10 mouse cellular contexts compared by ENCODE assay signal in genomic region chr11:49084875-49085274, GRCm38 (mm10). TPM values are rescaled to one million over a fixed set of nuclear protein-coding genes. Genes with fewer than 3 reads are reported as not detected.
DNase-seq lines count a peak whose midpoint lies in the region; TF ChIP-seq lines count a peak whose summit lies in the region.
"Had no signal": no experiment of that assay in that cellular context is flagged by ENCODE, and none has a peak within 500 bp of the region (broad histone marks: within the 10 kb centered on the region; RNA-seq: fewer than 3 reads in every experiment).

No protein-coding gene starts in this region.

- no peaks in the 10 kb centered on the region for H3K79me2 ChIP-seq in heart, adult 2 months (replicated peaks; ENCODE audit: control insufficient read depth, insufficient read depth, low read length)
- H3K79me2 ChIP-seq in macrophage (ENCODE audit: inconsistent target) = peaks cover 69% of the 10 kb centered on the region

- WGBS in heart, adult 2 months = 29% methylated on average over 3 of the region's 3 CpGs
- 5% methylated on average over 3 of the region's 3 CpGs for WGBS in macrophage (ENCODE audit: missing documents)
- WGBS in heart, embryonic 10.5 days = 29% methylated on average over 3 of the region's 3 CpGs

- H3K27ac ChIP-seq in heart, adult 2 months = peak overlapping the region; percentile 32; the same call in 1 of the 2 replicates
- no peak overlapping the region for H3K27ac ChIP-seq in cortical plate, adult 2 months (ENCODE audit: insufficient read depth, low read length)
- peak overlapping the region; percentile 51 for H3K27ac ChIP-seq in macrophage
- H3K27ac ChIP-seq in heart, embryonic 10.5 days = no peak overlapping the region
- H3K27ac ChIP-seq: limb, embryonic 10.5 days had no signal

- H3K36me3 ChIP-seq in heart, adult 2 months (ENCODE audit: control insufficient read depth, insufficient read depth, low read length) = peaks cover 14% of the 10 kb centered on the region
- H3K36me3 ChIP-seq in macrophage (ENCODE audit: inconsistent target) = no peaks in the 10 kb centered on the region
- H3K36me3 ChIP-seq in heart, embryonic 10.5 days = no peaks in the 10 kb centered on the region
- H3K36me3 ChIP-seq: G1E; limb, embryonic 10.5 days had no signal

- no peak overlapping the region for H3K4me3 ChIP-seq in heart, adult 2 months
- H3K4me3 ChIP-seq in cortical plate, adult 2 months (ENCODE audit: insufficient read depth, low read length) = no peak overlapping the region
- H3K4me3 ChIP-seq in macrophage (ENCODE audit: inconsistent target) = no peak overlapping the region
- no peak overlapping the region for H3K4me3 ChIP-seq in heart, embryonic 10.5 days
- H3K4me3 ChIP-seq: limb, embryonic 10.5 days had no signal

- 0 out of 2 replicates have a peak, but pooled peaks have one; percentile 20 for TF ChIP-seq EP300 in heart, adult 2 months (IDR thresholded peaks at IDR 0.05; ENCODE audit: insufficient read depth, low read depth, low read length)

- H3K9ac ChIP-seq in heart, adult 2 months (ENCODE audit: low read depth, low read length) = peak overlapping the region; percentile 53

- intact Hi-C loops in heart, adult 2 months (cut with DNase I) = loop anchor here (5.0 kb wide), 1 partner anchor 213 kb away; the partner anchor contains the start of gene Irgm1
- intact Hi-C loops in heart, postnatal 25 days (cut with DNase I) = loop anchor here (5.0 kb wide), 1 partner anchor 213 kb away; the partner anchor contains the start of gene Irgm1

- H3K9me3 ChIP-seq in heart, embryonic 10.5 days = no peaks in the 10 kb centered on the region
- H3K9me3 ChIP-seq: G1E; limb, embryonic 10.5 days had no signal

- peak; percentile 66 for TF ChIP-seq CTCF in heart, adult 2 months (IDR thresholded peaks at IDR 0.05)
- TF ChIP-seq CTCF in cortical plate, adult 2 months (IDR thresholded peaks at IDR 0.05; ENCODE audit: extremely low read depth, insufficient read depth, low read length) = peak; percentile 10; the same call in 1 of the 2 replicates

- no peak for TF ChIP-seq POLR2A in heart, adult 2 months (IDR thresholded peaks at IDR 0.05; ENCODE audit: insufficient read depth, low read depth, low read length)
- TF ChIP-seq POLR2A in cortical plate, adult 2 months (IDR thresholded peaks at IDR 0.05; ENCODE audit: extremely low read depth, insufficient read depth, low read length) = no peak

- DNase-seq in heart, adult 2 months = no peak
- no peak for DNase-seq in heart, postnatal 25 days (ENCODE audit: low spot score)
- peak; percentile 16 for DNase-seq in A20 (ENCODE audit: low read depth, low spot score)
- no peak for DNase-seq in layer of hippocampus, postnatal 36 days
- DNase-seq in heart, embryonic 10.5 days (ENCODE audit: low spot score) = no peak
- DNase-seq in gastrocnemius, adult 18-20 months (ENCODE audit: low spot score) = no peak

- peaks cover 28% of the 10 kb centered on the region for H3K4me1 ChIP-seq in heart, adult 2 months (ENCODE audit: control insufficient read depth, insufficient read depth, low read length)
- H3K4me1 ChIP-seq in cortical plate, adult 2 months (ENCODE audit: control insufficient read depth, insufficient read depth, low read length) = no peaks in the 10 kb centered on the region; the same call in 1 of the 2 replicates
- H3K4me1 ChIP-seq in heart, embryonic 10.5 days = peaks cover 8% of the 10 kb centered on the region

- H3K27me3 ChIP-seq in heart, adult 2 months (ENCODE audit: control insufficient read depth, insufficient read depth, low read length) = no peaks in the 10 kb centered on the region
- no peaks in the 10 kb centered on the region for H3K27me3 ChIP-seq in heart, embryonic 10.5 days (ENCODE audit: insufficient read depth, poor library complexity, severe bottlenecking)

RNA-seq across cellular contexts. Expression of gene Ifi47, which starts 8.5 kb away (rescaled TPM):
- 1 to 10 TPM; 2.5 to 3.3 TPM for total RNA-seq in heart, adult 2 months (2021)
- polyA plus RNA-seq in heart, adult 2 months (2012; rRNA removed) = 2.6 and 3.3 TPM in 2 replicates
- total RNA-seq in heart, postnatal 25 days (2021) = 1 to 10 TPM; 1.3 to 3.0 TPM
- 1.6 and 2.3 TPM in 2 replicates for polyA plus RNA-seq in cortical plate, adult 2 months (2012; rRNA removed)
- total RNA-seq in macrophage (2018; cell fraction: chromatin; rRNA removed) = 100 to 1,000 TPM in 13 of 26 experiments, 10 to 100 TPM in 11, 1 to 10 TPM in 2; 6.9 to 403 (median 98.1) TPM
- total RNA-seq in macrophage (2018; cell fraction: cytosol; rRNA removed) = 100 to 1,000 TPM in 15 of 26 experiments, 10 to 100 TPM in 11; 52.2 to 394 (median 215) TPM
- 100 to 1,000 TPM in 16 of 26 experiments, 10 to 100 TPM in 10; 27.4 to 356 (median 184) TPM for total RNA-seq in macrophage (2018; cell fraction: nucleus; rRNA removed)
- polyA plus RNA-seq in macrophage (2018) = 34.8 to 249 TPM (median 64.0 TPM) in 3 replicates
- 1 to 10 TPM in 1 of 2 experiments, under 1 TPM in 1; 0.97 to 1.4 TPM for total RNA-seq in layer of hippocampus, postnatal 36 days (2021)
- 0.30 and 0.33 TPM in 2 replicates for polyA plus RNA-seq in heart, embryonic 10.5 days (2016; fragmentation: Nextera tagmentation; extraction: Ambion mirVana)
- 1 to 10 TPM; 1.1 to 2.3 TPM for total RNA-seq in gastrocnemius, adult 18-20 months (2021)

RNA-seq across cellular contexts. Expression of gene Tgtp2, which starts 20.9 kb away (rescaled TPM):
- total RNA-seq in heart, adult 2 months (2021) = 1 to 10 TPM; 1.2 to 6.9 TPM
- 7.2 and 10.3 TPM in 2 replicates for polyA plus RNA-seq in heart, adult 2 months (2012; rRNA removed)
- total RNA-seq in heart, postnatal 25 days (2021) = 1 to 10 TPM in 1 of 2 experiments, under 1 TPM in 1; 0.55 to 1.7 TPM
- 1.4 and 2.4 TPM in 2 replicates for polyA plus RNA-seq in cortical plate, adult 2 months (2012; rRNA removed)
- 100 to 1,000 TPM in 13 of 26 experiments, 10 to 100 TPM in 8, 1 to 10 TPM in 5; 3.2 to 381 (median 96.4) TPM for total RNA-seq in macrophage (2018; cell fraction: chromatin; rRNA removed)
- total RNA-seq in macrophage (2018; cell fraction: cytosol; rRNA removed) = 100 to 1,000 TPM in 14 of 26 experiments, 10 to 100 TPM in 12; 22.0 to 727 (median 214) TPM
- total RNA-seq in macrophage (2018; cell fraction: nucleus; rRNA removed) = 100 to 1,000 TPM in 15 of 26 experiments, 10 to 100 TPM in 11; 14.5 to 657 (median 295) TPM
- 27.3 to 134 TPM (median 32.0 TPM) in 3 replicates for polyA plus RNA-seq in macrophage (2018)
- total RNA-seq in layer of hippocampus, postnatal 36 days (2021) = under 1 TPM in 1 of 2 experiments, not detected in 1; 0.87 TPM
- not detected in 2 replicates for polyA plus RNA-seq in heart, embryonic 10.5 days (2016; fragmentation: Nextera tagmentation; extraction: Ambion mirVana)
- total RNA-seq in gastrocnemius, adult 18-20 months (2021) = 1 to 10 TPM in 1 of 2 experiments, not detected in 1; 2.5 TPM
- polyA plus RNA-seq: limb, embryonic 10.5 days had no signal

RNA-seq across cellular contexts. Expression of gene Olfr1396, which starts 29.8 kb away (rescaled TPM):
- 1 to 10 TPM in 1 of 2 experiments, under 1 TPM in 1; 0.97 to 1.4 TPM for total RNA-seq in heart, adult 2 months (2021)
- polyA plus RNA-seq in heart, adult 2 months (2012; rRNA removed) = 4.4 and 9.7 TPM in 2 replicates
- total RNA-seq in heart, postnatal 25 days (2021) = 1 to 10 TPM; 1.3 to 1.7 TPM
- not detected in 2 replicates for polyA plus RNA-seq in cortical plate, adult 2 months (2012; rRNA removed)
- total RNA-seq in macrophage (2018; cell fraction: chromatin; rRNA removed) = under 1 TPM in 2 of 26 experiments, not detected in 24; 0.38 to 0.63 TPM
- total RNA-seq in macrophage (2018; cell fraction: cytosol; rRNA removed) = not detected
- under 1 TPM in 2 of 26 experiments, not detected in 24; 0.14 to 0.36 TPM for total RNA-seq in macrophage (2018; cell fraction: nucleus; rRNA removed)
- not detected in 3 replicates for polyA plus RNA-seq in macrophage (2018)
- not detected for total RNA-seq in layer of hippocampus, postnatal 36 days (2021)
- polyA plus RNA-seq in heart, embryonic 10.5 days (2016; fragmentation: Nextera tagmentation; extraction: Ambion mirVana) = not detected in 2 replicates
- total RNA-seq in gastrocnemius, adult 18-20 months (2021) = not detected
- polyA plus RNA-seq: G1E; limb, embryonic 10.5 days had no signal

RNA-seq across cellular contexts. Expression of gene 9930111J21Rik2, which starts 33.8 kb away (rescaled TPM):
- total RNA-seq in heart, adult 2 months (2021) = 1 to 10 TPM; 5.5 to 7.1 TPM
- 1.9 and 4.9 TPM in 2 replicates for polyA plus RNA-seq in heart, adult 2 months (2012; rRNA removed)
- total RNA-seq in heart, postnatal 25 days (2021) = 1 to 10 TPM; 5.6 to 7.0 TPM
- polyA plus RNA-seq in cortical plate, adult 2 months (2012; rRNA removed) = 1.6 and 1.9 TPM in 2 replicates
- 100 to 1,000 TPM in 21 of 26 experiments, 10 to 100 TPM in 5; 39.0 to 542 (median 279) TPM for total RNA-seq in macrophage (2018; cell fraction: chromatin; rRNA removed)
- total RNA-seq in macrophage (2018; cell fraction: cytosol; rRNA removed) = 100 to 1,000 TPM in 19 of 26 experiments, 10 to 100 TPM in 7; 41.5 to 220 (median 127) TPM
- 100 to 1,000 TPM in 19 of 26 experiments, 10 to 100 TPM in 7; 48.5 to 419 (median 203) TPM for total RNA-seq in macrophage (2018; cell fraction: nucleus; rRNA removed)
- polyA plus RNA-seq in macrophage (2018) = 39.3 to 117 TPM (median 92.6 TPM) in 3 replicates
- 1 to 10 TPM; 1.2 to 1.7 TPM for total RNA-seq in layer of hippocampus, postnatal 36 days (2021)
- polyA plus RNA-seq in heart, embryonic 10.5 days (2016; fragmentation: Nextera tagmentation; extraction: Ambion mirVana) = 0.05 and 0.09 TPM in 2 replicates
- total RNA-seq in gastrocnemius, adult 18-20 months (2021) = 1 to 10 TPM; 1.4 to 3.2 TPM

RNA-seq across cellular contexts. Expression of gene Olfr1395, which starts 57.2 kb away (rescaled TPM):
- total RNA-seq in heart, adult 2 months (2021) = not detected
- polyA plus RNA-seq in heart, adult 2 months (2012; rRNA removed) = 0.12 TPM in 1 of 2 replicates, not detected in the other
- not detected for total RNA-seq in heart, postnatal 25 days (2021)
- 0.04 TPM in 1 of 2 replicates, not detected in the other for polyA plus RNA-seq in cortical plate, adult 2 months (2012; rRNA removed)
- total RNA-seq in macrophage (2018; cell fraction: chromatin; rRNA removed) = 1 to 10 TPM in 6 of 26 experiments, under 1 TPM in 4, not detected in 16; 0.63 to 2.4 (median 1.2) TPM
- under 1 TPM in 6 of 26 experiments, not detected in 20; 0.06 to 0.10 (median 0.07) TPM for total RNA-seq in macrophage (2018; cell fraction: cytosol; rRNA removed)
- under 1 TPM in 8 of 26 experiments, not detected in 18; 0.15 to 0.72 (median 0.36) TPM for total RNA-seq in macrophage (2018; cell fraction: nucleus; rRNA removed)
- polyA plus RNA-seq in macrophage (2018) = not detected in 3 replicates
- total RNA-seq in layer of hippocampus, postnatal 36 days (2021) = not detected
- not detected in 2 replicates for polyA plus RNA-seq in heart, embryonic 10.5 days (2016; fragmentation: Nextera tagmentation; extraction: Ambion mirVana)
- total RNA-seq in gastrocnemius, adult 18-20 months (2021) = not detected
- polyA plus RNA-seq: G1E; limb, embryonic 10.5 days had no signal

Comparison
In these comparisons a context has a peak if more than half of its experiments do, and no peak if none do; other contexts are left out.
1. H3K27ac ChIP-seq: peak in heart, adult 2 months (single experiment) and macrophage (single experiment); none in cortical plate, adult 2 months (single experiment) and heart, embryonic 10.5 days (single experiment).